Mouse (Mus musculus) left cerebral cortex, adult 11 months (tissue): Measurements from ENCODE around the gene Palm.
A peak's percentile ranks its signal among the peaks of the same experiment; 100 is the strongest.

Source experiments
- DNase-seq: peaks from one replicate; pipeline ENCODE4 v3.0.0; 2022; ENCODE audit warnings: low spot score

The Palm gene

GRCm38 (mm10) chr10:79856280-79856679 is 62.9 kb downstream of the Palm start:
- no peak for DNase-seq

- no peak for DNase-seq
Measured at GRCm38 (mm10) chr10:79856704-79857451, 63.5 kb downstream of the Palm start.

GRCm38 (mm10) chr10:79857452-79857811 is 64.1 kb downstream of the Palm start:
- DNase-seq = no peak

- no peak for DNase-seq
Measured at GRCm38 (mm10) chr10:79857894-79858293, 64.5 kb downstream of the Palm start.

- peak; percentile 68 for DNase-seq
Measured at GRCm38 (mm10) chr10:79858416-79859074, 65.2 kb downstream of the Palm start.

GRCm38 (mm10) chr10:79859116-79859515 is 65.7 kb downstream of the Palm start:
- no peak for DNase-seq

GRCm38 (mm10) chr10:79860079-79860911 is 66.9 kb downstream of the Palm start:
- DNase-seq = no peak

- DNase-seq = no peak
Measured at GRCm38 (mm10) chr10:79861230-79862048, 68.1 kb downstream of the Palm start.

- DNase-seq = no peak
Measured at GRCm38 (mm10) chr10:79862049-79862788, 68.8 kb downstream of the Palm start.

- DNase-seq = no peak
Measured at GRCm38 (mm10) chr10:79862925-79863324, 69.6 kb downstream of the Palm start.

GRCm38 (mm10) chr10:79864351-79865188 is 71.2 kb downstream of the Palm start:
- DNase-seq = no peak

GRCm38 (mm10) chr10:79865189-79865601 is 71.8 kb downstream of the Palm start:
- no peak for DNase-seq

- DNase-seq = no peak
Measured at GRCm38 (mm10) chr10:79865801-79866295, 72.5 kb downstream of the Palm start.

- no peak for DNase-seq
Measured at GRCm38 (mm10) chr10:79866601-79867000, 73.2 kb downstream of the Palm start.
